Mouse (Mus musculus) spleen, postnatal 0 days (tissue): Measurements from ENCODE around the gene Il17d. TPM values are rescaled to one million over a fixed set of nuclear protein-coding genes. Genes with fewer than 3 reads are reported as not detected.

Source experiments
- polyA plus RNA-seq: library from polyadenylated mRNA; unstranded; fragments of >200 nt; fragmentation: Nextera tagmentation; extraction: Ambion mirVana; gene quantifications from 2 replicates; pipeline ENCODE4 v1.2.1, GENCODE M21; 2015

Gene Il17d
- polyA plus RNA-seq: 0.55 and 0.65 TPM in 2 replicates

GRCm38 (mm10) chr14:57524671-57525387, at the start of gene Il17d:
TSS of gene Il17d (plus strand) at chr14:57524777.

GRCm38 (mm10) chr14:57571155-57572133, 46.9 kb downstream of the Il17d start, which contains the start of gene Eef1akmt1:
TSS of gene Eef1akmt1 (minus strand) at chr14:57571612.

Other genes starting within 250 kb of the Il17d start
- gene Cryl1, start 126.2 kb upstream of the Il17d start, polyA plus RNA-seq: 19.1 and 25.0 TPM in 2 replicates
- 4.6 and 4.9 TPM in 2 replicates for gene Ift88, start 100.7 kb upstream of the Il17d start, polyA plus RNA-seq
- gene Eef1akmt1, start 46.8 kb downstream of the Il17d start, polyA plus RNA-seq: 40.6 and 42.5 TPM in 2 replicates
- gene Xpo4, start 140.7 kb downstream of the Il17d start, polyA plus RNA-seq: 18.0 and 19.0 TPM in 2 replicates
- gene Gm49361, start 221.3 kb downstream of the Il17d start, polyA plus RNA-seq: not detected in 2 replicates
- 13.0 and 14.3 TPM in 2 replicates for gene Lats2, start 233.6 kb downstream of the Il17d start, polyA plus RNA-seq